Mouse (Mus musculus): ENCODE results near the gene Trmt5. TPM values are rescaled to one million over a fixed set of nuclear protein-coding genes. Genes with fewer than 3 reads are reported as not detected.
A peak's percentile ranks its signal among the peaks of the same experiment; 100 is the strongest.

Trmt5 gene
- total and polyA plus RNA-seq, 3 experiments = 2.1 to 74.6 (median 70.6) TPM

DNA sequence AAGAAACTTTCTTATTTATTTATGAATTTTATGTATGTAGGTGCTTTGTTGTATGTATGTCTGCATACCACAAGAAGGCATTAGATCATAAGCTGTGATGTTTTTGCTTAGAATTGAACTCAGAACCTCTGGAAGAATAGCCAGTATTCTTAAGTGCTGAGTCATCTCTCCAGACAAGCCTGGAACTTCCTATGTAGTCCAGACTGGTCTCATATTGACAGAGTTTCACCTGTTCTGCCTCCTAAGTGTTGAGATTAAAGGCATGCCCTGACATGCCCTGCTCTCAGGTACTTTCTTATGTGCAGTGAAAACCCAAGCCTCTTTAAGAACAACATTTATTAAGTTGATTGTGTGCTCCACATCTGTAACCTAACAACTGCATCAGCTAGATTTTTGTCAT, 8.4 kb upstream of the Trmt5 start:
- ATAC-seq (ENCODE audit: extremely low read depth, insufficient number of reproducible peaks, low FRiP score, poor library complexity, severe bottlenecking) (no peak), DNase-seq (ENCODE audit: low spot score) (no peak)
- Histone ChIP-seq H3K27me3 (ENCODE audit: insufficient read depth, low read length) (no peaks in the 10 kb centered on the region), H3K4me1 (ENCODE audit: insufficient read depth, low read depth, low read length) (peaks cover 13% of the 10 kb centered on the region), H3K36me3 (replicated peaks) (peaks cover 67% of the 10 kb centered on the region), H3K4me3 (ENCODE audit: low read depth, low read length) (no peak overlapping the region), H3K9me3 (replicated peaks) (no peaks in the 10 kb centered on the region)
- TF ChIP-seq POLR2AphosphoS5 (IDR thresholded peaks at IDR 0.05; ENCODE audit: insufficient replicate concordance, low read depth, low read length) = no peak
- no peak for TF ChIP-seq CTCF (IDR thresholded peaks at IDR 0.05; ENCODE audit: low read depth, low read length)
- no peak for TF ChIP-seq TAL1 (conservative IDR thresholded peaks at IDR 0.05; ENCODE audit: low read depth, low read length)
- TF ChIP-seq GATA2 (IDR thresholded peaks at IDR 0.05; ENCODE audit: borderline replicate concordance, low read depth, low read length) = no peak
- TF ChIP-seq GATA1 (IDR thresholded peaks at IDR 0.05; ENCODE audit: borderline replicate concordance, low read length) = no peak

DNA sequence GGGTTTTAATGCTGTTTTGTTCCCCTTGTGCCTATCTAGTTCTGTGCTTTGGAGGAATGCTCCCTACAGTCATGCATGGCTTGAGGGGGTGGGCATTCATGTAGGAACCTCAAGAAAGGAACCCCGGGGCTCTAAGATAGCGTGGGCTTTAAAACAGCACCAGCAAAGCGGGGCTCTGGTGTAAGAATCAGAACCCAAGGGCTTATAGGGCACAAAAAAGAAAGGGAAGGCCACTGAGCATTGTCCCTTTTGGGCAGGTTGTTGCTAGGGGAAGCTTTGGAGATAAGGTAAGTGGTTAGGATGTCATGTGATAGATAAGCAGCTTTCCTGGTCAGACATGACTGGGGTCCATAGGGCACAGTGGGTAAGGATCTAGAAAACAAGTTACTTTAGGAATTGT, 2.1 kb upstream of the Trmt5 start:
- Histone ChIP-seq H3K4me1 (ENCODE audit: insufficient read depth, low read depth, low read length) (peaks cover 39% of the 10 kb centered on the region), H3K36me3 (replicated peaks) (peaks cover 54% of the 10 kb centered on the region), H3K27me3 (ENCODE audit: insufficient read depth, low read length) (no peaks in the 10 kb centered on the region), H3K4me3 (ENCODE audit: low read depth, low read length) (no peak overlapping the region), H3K9me3 (replicated peaks) (no peaks in the 10 kb centered on the region)
- DNase-seq (ENCODE audit: low spot score) (no peak), ATAC-seq (ENCODE audit: extremely low read depth, insufficient number of reproducible peaks, low FRiP score, poor library complexity, severe bottlenecking) (no peak)
- TF ChIP-seq TAL1 (conservative IDR thresholded peaks at IDR 0.05; ENCODE audit: low read depth, low read length) = no peak
- TF ChIP-seq GATA1 (IDR thresholded peaks at IDR 0.05; ENCODE audit: borderline replicate concordance, low read length) = no peak
- TF ChIP-seq CTCF (IDR thresholded peaks at IDR 0.05; ENCODE audit: low read depth, low read length) = no peak
- no peak for TF ChIP-seq GATA2 (IDR thresholded peaks at IDR 0.05; ENCODE audit: borderline replicate concordance, low read depth, low read length)
- TF ChIP-seq POLR2AphosphoS5 (IDR thresholded peaks at IDR 0.05; ENCODE audit: insufficient replicate concordance, low read depth, low read length) = no peak

- no peaks in the 10 kb centered on the region for H3K9me3 ChIP-seq (replicated peaks)
- peak overlapping the region; percentile 76; the same call in 1 of the 2 replicates for H3K4me3 ChIP-seq (ENCODE audit: low read depth, low read length)
- peaks cover 55% of the 10 kb centered on the region for H3K36me3 ChIP-seq (replicated peaks)
- peaks cover 45% of the 10 kb centered on the region for H3K4me1 ChIP-seq (ENCODE audit: insufficient read depth, low read depth, low read length)
- no peaks in the 10 kb centered on the region for H3K27me3 ChIP-seq (ENCODE audit: insufficient read depth, low read length)
- DNase-seq (ENCODE audit: low spot score) (peak; percentile 36), ATAC-seq (ENCODE audit: extremely low read depth, insufficient number of reproducible peaks, low FRiP score, poor library complexity, severe bottlenecking) (peak; percentile 37; the same call in 1 of the 2 replicates)
- TF ChIP-seq GATA1 (IDR thresholded peaks at IDR 0.05; ENCODE audit: borderline replicate concordance, low read length) (no peak), GATA2 (IDR thresholded peaks at IDR 0.05; ENCODE audit: borderline replicate concordance, low read depth, low read length) (no peak), POLR2AphosphoS5 (IDR thresholded peaks at IDR 0.05; ENCODE audit: insufficient replicate concordance, low read depth, low read length) (no peak), CTCF (IDR thresholded peaks at IDR 0.05; ENCODE audit: low read depth, low read length) (no peak), TAL1 (conservative IDR thresholded peaks at IDR 0.05; ENCODE audit: low read depth, low read length) (no peak)
These were observed 1.1 kb upstream of the Trmt5 start for GRCm38 (mm10) chr12:73287609-73288008.

DNA sequence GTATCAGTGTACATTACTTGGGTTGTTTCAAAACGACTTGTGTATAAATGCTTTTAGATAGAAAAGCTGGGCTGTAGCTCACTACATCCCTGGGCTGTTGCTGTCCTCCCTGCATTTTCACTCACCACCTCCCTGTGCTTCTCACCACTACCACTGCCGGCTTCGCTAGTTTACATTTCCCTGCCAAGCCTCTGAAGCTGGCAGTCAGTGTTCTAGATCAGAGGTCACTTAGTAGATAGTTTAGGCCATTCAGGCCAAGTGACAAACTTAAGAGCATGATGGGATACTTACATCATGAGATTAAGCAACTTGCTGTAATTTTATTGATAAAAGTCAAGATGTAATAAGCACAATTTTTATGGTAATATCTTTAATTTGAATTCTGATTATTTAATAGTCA, 11.6 kb downstream of the Trmt5 start:
- Histone ChIP-seq H3K27me3 (ENCODE audit: insufficient read depth, low read length) (no peaks in the 10 kb centered on the region), H3K4me1 (ENCODE audit: insufficient read depth, low read depth, low read length) (no peaks in the 10 kb centered on the region), H3K9me3 (replicated peaks) (0 out of 2 replicates have a peak, but pooled peaks cover 4% of the 10 kb centered on the region), H3K36me3 (replicated peaks) (peaks cover 50% of the 10 kb centered on the region), H3K4me3 (ENCODE audit: low read depth, low read length) (no peak overlapping the region)
- TF ChIP-seq GATA2 (IDR thresholded peaks at IDR 0.05; ENCODE audit: borderline replicate concordance, low read depth, low read length) (no peak), CTCF (IDR thresholded peaks at IDR 0.05; ENCODE audit: low read depth, low read length) (no peak), TAL1 (conservative IDR thresholded peaks at IDR 0.05; ENCODE audit: low read depth, low read length) (no peak), GATA1 (IDR thresholded peaks at IDR 0.05; ENCODE audit: borderline replicate concordance, low read length) (no peak), POLR2AphosphoS5 (IDR thresholded peaks at IDR 0.05; ENCODE audit: insufficient replicate concordance, low read depth, low read length) (no peak)
- ATAC-seq (ENCODE audit: extremely low read depth, insufficient number of reproducible peaks, low FRiP score, poor library complexity, severe bottlenecking) (no peak), DNase-seq (ENCODE audit: low spot score) (no peak)

DNA sequence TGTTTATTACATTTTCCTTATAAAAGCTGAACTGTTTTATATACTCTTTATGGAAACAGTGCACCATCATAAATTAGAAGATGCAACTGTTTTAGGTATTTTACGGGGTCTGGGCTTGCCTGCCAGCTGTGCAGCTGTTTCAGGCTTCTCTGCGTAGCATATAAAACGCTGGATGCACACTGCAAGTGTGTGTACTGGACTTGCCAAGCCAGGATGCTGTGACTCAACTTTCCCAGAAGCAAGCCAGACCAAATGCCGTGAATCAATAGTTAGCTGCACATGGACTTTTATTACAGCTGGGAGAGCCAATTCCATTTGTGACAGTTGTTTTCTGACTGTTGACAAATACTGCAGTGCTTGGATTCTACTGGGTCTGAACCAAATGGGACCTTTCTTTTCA, 16.6 kb downstream of the Trmt5 start:
- H3K27me3 ChIP-seq (ENCODE audit: insufficient read depth, low read length) = no peaks in the 10 kb centered on the region
- peaks cover 35% of the 10 kb centered on the region for H3K36me3 ChIP-seq (replicated peaks)
- ATAC-seq (ENCODE audit: extremely low read depth, insufficient number of reproducible peaks, low FRiP score, poor library complexity, severe bottlenecking) (no peak), DNase-seq (ENCODE audit: low spot score) (no peak)
- no peak overlapping the region for H3K4me3 ChIP-seq (ENCODE audit: low read depth, low read length)
- H3K9me3 ChIP-seq (replicated peaks) = no peaks in the 10 kb centered on the region
- TF ChIP-seq TAL1 (conservative IDR thresholded peaks at IDR 0.05; ENCODE audit: low read depth, low read length) (no peak), POLR2AphosphoS5 (IDR thresholded peaks at IDR 0.05; ENCODE audit: insufficient replicate concordance, low read depth, low read length) (no peak), CTCF (IDR thresholded peaks at IDR 0.05; ENCODE audit: low read depth, low read length) (no peak), GATA2 (IDR thresholded peaks at IDR 0.05; ENCODE audit: borderline replicate concordance, low read depth, low read length) (no peak), GATA1 (IDR thresholded peaks at IDR 0.05; ENCODE audit: borderline replicate concordance, low read length) (no peak)
- H3K4me1 ChIP-seq (ENCODE audit: insufficient read depth, low read depth, low read length) = no peaks in the 10 kb centered on the region

DNA sequence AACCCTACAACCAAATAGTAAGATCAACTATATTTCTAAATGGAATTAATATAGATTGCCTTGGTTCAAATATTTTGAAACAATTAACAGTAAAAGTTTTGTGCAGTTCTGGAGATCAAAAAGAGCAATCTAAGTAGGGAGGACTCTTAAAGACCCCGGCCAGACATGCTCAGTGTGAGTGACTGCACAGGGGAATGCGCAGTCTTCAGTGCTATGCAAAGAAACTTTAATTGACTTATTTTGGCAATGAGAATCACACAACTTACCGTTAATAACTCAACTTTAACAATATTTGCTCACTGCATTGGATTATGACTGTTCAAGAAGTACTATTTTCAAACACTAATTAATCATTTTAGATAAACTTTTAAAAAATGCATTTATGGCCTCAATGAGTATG, 17.0 kb downstream of the Trmt5 start:
- Histone ChIP-seq H3K27me3 (ENCODE audit: insufficient read depth, low read length) (no peaks in the 10 kb centered on the region), H3K4me3 (ENCODE audit: low read depth, low read length) (no peak overlapping the region), H3K9me3 (replicated peaks) (no peaks in the 10 kb centered on the region), H3K4me1 (ENCODE audit: insufficient read depth, low read depth, low read length) (no peaks in the 10 kb centered on the region), H3K36me3 (replicated peaks) (peaks cover 32% of the 10 kb centered on the region)
- ATAC-seq (ENCODE audit: extremely low read depth, insufficient number of reproducible peaks, low FRiP score, poor library complexity, severe bottlenecking) (no peak), DNase-seq (ENCODE audit: low spot score) (no peak)
- TF ChIP-seq TAL1 (conservative IDR thresholded peaks at IDR 0.05; ENCODE audit: low read depth, low read length) (no peak), GATA1 (IDR thresholded peaks at IDR 0.05; ENCODE audit: borderline replicate concordance, low read length) (no peak), POLR2AphosphoS5 (IDR thresholded peaks at IDR 0.05; ENCODE audit: insufficient replicate concordance, low read depth, low read length) (no peak), GATA2 (IDR thresholded peaks at IDR 0.05; ENCODE audit: borderline replicate concordance, low read depth, low read length) (no peak), CTCF (IDR thresholded peaks at IDR 0.05; ENCODE audit: low read depth, low read length) (no peak)

All from G1E (cell line).